Comparison of ENCODE assay signal across 1 mouse cellular context in the genomic region with DNA sequence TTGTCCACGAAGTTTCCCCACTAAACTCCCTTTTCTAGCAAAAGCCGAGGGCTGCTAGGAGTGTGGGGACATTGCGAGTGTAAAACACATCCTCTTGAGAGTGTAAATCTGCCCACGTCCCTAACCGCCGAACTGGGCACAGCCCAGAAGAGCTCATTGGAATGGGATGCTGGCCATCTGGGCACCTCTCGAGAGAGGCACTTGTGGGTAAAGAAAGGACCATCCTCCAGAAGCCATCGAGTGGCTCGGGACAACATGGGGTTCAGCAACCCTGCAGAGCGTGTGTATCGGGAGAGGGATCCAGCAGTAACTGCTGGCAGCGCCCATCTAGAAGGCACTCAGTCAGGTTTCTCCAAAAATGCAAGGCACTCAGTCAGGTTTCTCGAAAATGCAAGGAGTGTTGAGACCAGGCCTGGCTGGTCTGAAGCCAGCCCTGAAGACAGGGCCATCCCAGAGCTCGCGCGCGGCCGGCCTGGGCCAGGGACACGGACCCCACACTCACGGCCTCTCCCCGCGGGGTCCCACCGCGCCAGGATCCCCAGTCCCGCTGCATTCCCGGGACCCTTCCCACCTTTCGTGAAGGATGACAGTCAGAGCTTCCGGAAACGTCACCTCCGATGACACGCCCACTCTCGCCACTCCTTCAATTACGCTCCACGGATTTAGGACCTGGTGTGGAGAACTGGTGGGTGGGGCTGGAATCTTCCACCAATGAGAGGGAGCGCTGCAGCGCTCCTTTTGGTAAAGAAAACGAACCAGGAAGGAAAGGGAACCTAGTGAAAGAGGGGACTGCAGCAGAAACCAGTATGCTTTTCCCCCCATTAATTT.
A peak's percentile ranks its signal among the peaks of the same experiment; 100 is the strongest.
TF ChIP-seq lines count a peak whose summit lies in the region.

No protein-coding gene starts in this region.

TF ChIP-seq in CH12.LX, 34 proteins besides CTCF, POLR2A, EP300 and RAD21 (continued from another document):
- no peak for TF ChIP-seq E2F4 (IDR thresholded peaks at IDR 0.05; ENCODE audit: insufficient replicate concordance, low read depth, low read length)
- 0 out of 2 replicates have a peak, but pooled peaks have one; percentile 68 for TF ChIP-seq ZMIZ1 (IDR thresholded peaks at IDR 0.05; ENCODE audit: low read depth, low read length)
- TF ChIP-seq ZC3H11A (IDR thresholded peaks at IDR 0.05; ENCODE audit: low read depth, low read length): no peak
- peak; percentile 83 for TF ChIP-seq ELF1 (IDR thresholded peaks at IDR 0.05; ENCODE audit: low read depth, low read length)
- TF ChIP-seq MAZ (IDR thresholded peaks at IDR 0.05; ENCODE audit: low read depth, low read length): no peak
- TF ChIP-seq POLR2AphosphoS2 (IDR thresholded peaks at IDR 0.05; ENCODE audit: low read depth, low read length): no peak
- TF ChIP-seq PAX5 (IDR thresholded peaks at IDR 0.05; ENCODE audit: low read length): no peak
- 0 out of 2 replicates have a peak, but pooled peaks have one; percentile 19 for TF ChIP-seq MAX (IDR thresholded peaks at IDR 0.05; ENCODE audit: low read length)
- peak; percentile 73; the same call in 1 of the 2 replicates for TF ChIP-seq TBP (conservative IDR thresholded peaks at IDR 0.05; ENCODE audit: low read depth, low read length)
- peak; percentile 68 for TF ChIP-seq MXI1 (IDR thresholded peaks at IDR 0.05; ENCODE audit: low read depth, low read length)
- no peak for TF ChIP-seq CHD1 (IDR thresholded peaks at IDR 0.05; ENCODE audit: low read depth, low read length)
- no peak for TF ChIP-seq JUND (conservative IDR thresholded peaks at IDR 0.05; ENCODE audit: low read depth, low read length)
- TF ChIP-seq MEF2A (IDR thresholded peaks at IDR 0.05; ENCODE audit: borderline replicate concordance, low read depth, low read length): no peak
- peak; percentile 60; the same call in 1 of the 2 replicates for TF ChIP-seq HCFC1 (IDR thresholded peaks at IDR 0.05; ENCODE audit: low read depth, low read length)
- no peak for TF ChIP-seq JUN (IDR thresholded peaks at IDR 0.05; ENCODE audit: insufficient read depth, low read depth, low read length)
- TF ChIP-seq NRF1 (IDR thresholded peaks at IDR 0.05; ENCODE audit: low read depth, low read length): 0 out of 2 replicates have a peak, but pooled peaks have one; percentile 14
- TF ChIP-seq SMC3 (IDR thresholded peaks at IDR 0.05; ENCODE audit: low read depth, low read length): no peak
- TF ChIP-seq CHD2 (IDR thresholded peaks at IDR 0.05; ENCODE audit: low read length): no peak
- peak; percentile 62 for TF ChIP-seq NELFE (IDR thresholded peaks at IDR 0.05; ENCODE audit: low read depth, low read length)
- no peak for TF ChIP-seq USF2 (conservative IDR thresholded peaks at IDR 0.05; ENCODE audit: low read depth, low read length)
- no peak for TF ChIP-seq MAFK (IDR thresholded peaks at IDR 0.05; ENCODE audit: insufficient replicate concordance, low read length)
- TF ChIP-seq UBTF (IDR thresholded peaks at IDR 0.05; ENCODE audit: low read depth, low read length): no peak
- no peak for TF ChIP-seq IRF4 (IDR thresholded peaks at IDR 0.05; ENCODE audit: low read depth, low read length)
- no peak for TF ChIP-seq USF1 (IDR thresholded peaks at IDR 0.05; ENCODE audit: low read depth, low read length)
- no peak for TF ChIP-seq ZKSCAN1 (IDR thresholded peaks at IDR 0.05; ENCODE audit: borderline replicate concordance, low read depth, low read length)
- TF ChIP-seq ZNF384 (IDR thresholded peaks at IDR 0.05; ENCODE audit: low read depth, low read length): no peak
- peak; percentile 51 for TF ChIP-seq TCF12 (IDR thresholded peaks at IDR 0.05; ENCODE audit: low read depth, low read length)
